ENCODE assay signal across 8 mouse cellular contexts in the genomic region with DNA sequence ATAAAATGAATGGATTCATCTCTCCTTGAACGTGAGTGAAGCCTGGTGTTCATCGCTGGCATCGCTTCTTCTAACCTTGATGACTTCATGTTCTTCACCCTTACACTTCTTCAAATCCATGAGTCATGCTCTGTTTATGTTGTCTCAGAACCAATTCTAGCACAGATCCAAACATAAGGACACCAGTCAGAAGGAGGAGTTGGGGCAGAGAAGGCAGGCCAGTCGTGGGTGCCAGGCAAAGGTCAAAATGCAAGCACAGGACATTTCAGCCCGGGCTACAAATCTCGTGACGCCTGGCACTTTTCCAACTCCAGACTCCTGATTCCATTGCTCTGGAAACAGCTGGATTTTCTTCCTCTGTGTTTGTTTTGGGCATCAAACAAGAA. TPM values are rescaled to one million over a fixed set of nuclear protein-coding genes. Genes with fewer than 3 reads are reported as not detected.
DNase-seq lines count a peak whose midpoint lies in the region; ATAC-seq lines count a peak whose summit lies in the region.

No protein-coding gene starts in this region.

- H3K36me3 ChIP-seq in heart, embryonic 12.5 days, result peaks cover 4% of the 10 kb centered on the region
- H3K36me3 ChIP-seq in kidney, embryonic 15.5 days, result 0 out of 2 replicates have a peak, but pooled peaks cover 4% of the 10 kb centered on the region
- peaks cover 8% of the 10 kb centered on the region for H3K36me3 ChIP-seq in liver, embryonic 12.5 days

- 30% methylated on average over 7 of the region's 7 CpGs for WGBS in heart, embryonic 12.5 days
- 29% methylated on average over 7 of the region's 7 CpGs for WGBS in kidney, embryonic 15.5 days
- 43% methylated on average over 7 of the region's 7 CpGs for WGBS in liver, embryonic 12.5 days (ENCODE audit: insufficient replicate concordance)

- H3K9me3 ChIP-seq in heart, embryonic 12.5 days (replicated peaks), result no peaks in the 10 kb centered on the region
- H3K9me3 ChIP-seq in kidney, embryonic 15.5 days (replicated peaks), result no peaks in the 10 kb centered on the region
- no peaks in the 10 kb centered on the region for H3K9me3 ChIP-seq in liver, embryonic 12.5 days (replicated peaks)

- peak overlapping the region; percentile 73 for H3K27ac ChIP-seq in heart, embryonic 12.5 days (ENCODE audit: poor library complexity, severe bottlenecking)
- H3K27ac ChIP-seq in kidney, embryonic 15.5 days, result peak overlapping the region; percentile 87
- H3K27ac ChIP-seq in liver, embryonic 12.5 days, result peak overlapping the region; percentile 84

- peak overlapping the region; percentile 96 for H3K4me3 ChIP-seq in heart, embryonic 12.5 days
- H3K4me3 ChIP-seq in kidney, embryonic 15.5 days (replicated peaks), result peak overlapping the region; percentile 89
- peak overlapping the region; percentile 80 for H3K4me3 ChIP-seq in liver, embryonic 12.5 days

- H3K27me3 ChIP-seq in heart, embryonic 12.5 days (replicated peaks), result no peaks in the 10 kb centered on the region
- H3K27me3 ChIP-seq in kidney, embryonic 15.5 days, result no peaks in the 10 kb centered on the region
- no peaks in the 10 kb centered on the region for H3K27me3 ChIP-seq in liver, embryonic 12.5 days (replicated peaks)

- peak; percentile 28; the same call in 1 of the 2 replicates for ATAC-seq in erythroid progenitor cell, adult 5-6 weeks (replicated peaks; ENCODE audit: low FRiP score, poor library complexity, severe bottlenecking)
- ATAC-seq in heart, embryonic 12.5 days (ENCODE audit: insufficient number of reproducible peaks, low FRiP score), result peak; percentile 60
- peak; percentile 53 for ATAC-seq in kidney, embryonic 15.5 days (replicated peaks; ENCODE audit: low FRiP score)
- ATAC-seq in liver, embryonic 12.5 days, result peak; percentile 44
- ATAC-seq in monocyte, adult 5-6 weeks (replicated peaks; ENCODE audit: insufficient number of reproducible peaks, low FRiP score, low TSS enrichment, poor library complexity, severe bottlenecking), result peak; percentile 29

- 0 out of 2 replicates have a peak overlapping the region, but pooled peaks have one; percentile 54 for H3K9ac ChIP-seq in heart, embryonic 12.5 days
- 0 out of 2 replicates have a peak overlapping the region, but pooled peaks have one; percentile 76 for H3K9ac ChIP-seq in kidney, embryonic 15.5 days
- H3K9ac ChIP-seq in liver, embryonic 12.5 days, result peak overlapping the region; percentile 88

- peak; percentile 72 for DNase-seq in 416B (ENCODE audit: low read depth)
- peak; percentile 85 for DNase-seq in adrenal gland, postnatal 10 days
- DNase-seq in urinary bladder, adult 2 months (ENCODE audit: low spot score), result peak; percentile 29

- peaks cover 19% of the 10 kb centered on the region for H3K4me1 ChIP-seq in heart, embryonic 12.5 days (replicated peaks)
- H3K4me1 ChIP-seq in kidney, embryonic 15.5 days, result peaks cover 29% of the 10 kb centered on the region
- H3K4me1 ChIP-seq in liver, embryonic 12.5 days, result peaks cover 25% of the 10 kb centered on the region

- peak overlapping the region; percentile 82 for H3K4me2 ChIP-seq in heart, embryonic 12.5 days
- H3K4me2 ChIP-seq in kidney, embryonic 15.5 days, result peak overlapping the region; percentile 87
- H3K4me2 ChIP-seq in liver, embryonic 12.5 days, result peak overlapping the region; percentile 76

RNA-seq across cellular contexts. Expression of gene Gabarapl1, which starts 0.4 kb away (rescaled TPM):
- 100 to 1,000 TPM; 141 to 191 TPM for total RNA-seq in adrenal gland, postnatal 10 days (2021)
- total RNA-seq in erythroid progenitor cell, adult 5-6 weeks (2015; ENCODE audit: low replicate concordance), result 2.1 and 6.5 TPM in 2 replicates
- 9.8 and 17.5 TPM in 2 replicates for total RNA-seq in erythroid progenitor cell, adult 5-6 weeks (2017; ENCODE audit: low replicate concordance)
- 44.3 and 44.4 TPM in 2 replicates for polyA plus RNA-seq in heart, embryonic 12.5 days (2016; fragmentation: Nextera tagmentation; extraction: Ambion mirVana)
- 60.8 and 62.8 TPM in 2 replicates for polyA plus RNA-seq in kidney, embryonic 15.5 days (2015; fragmentation: Nextera tagmentation; extraction: Ambion mirVana)
- 37.8 and 38.0 TPM in 2 replicates for polyA plus RNA-seq in liver, embryonic 12.5 days (2016; fragmentation: Nextera tagmentation; extraction: Ambion mirVana)
- 27.9 to 39.7 TPM (median 35.0 TPM) in 3 replicates for total RNA-seq in monocyte, adult 5-6 weeks (2017)
- polyA plus RNA-seq in urinary bladder, adult 2 months (2012; rRNA removed), result 105 and 120 TPM in 2 replicates

RNA-seq across cellular contexts. Expression of gene Tmem52b, which starts 20.2 kb away (rescaled TPM):
- not detected for total RNA-seq in adrenal gland, postnatal 10 days (2021)
- not detected in 2 replicates for total RNA-seq in erythroid progenitor cell, adult 5-6 weeks (2015; ENCODE audit: low replicate concordance)
- total RNA-seq in erythroid progenitor cell, adult 5-6 weeks (2017; ENCODE audit: low replicate concordance), result not detected in 2 replicates
- polyA plus RNA-seq in heart, embryonic 12.5 days (2016; fragmentation: Nextera tagmentation; extraction: Ambion mirVana), result not detected in 2 replicates
- 44.7 and 45.4 TPM in 2 replicates for polyA plus RNA-seq in kidney, embryonic 15.5 days (2015; fragmentation: Nextera tagmentation; extraction: Ambion mirVana)
- polyA plus RNA-seq in liver, embryonic 12.5 days (2016; fragmentation: Nextera tagmentation; extraction: Ambion mirVana), result not detected in 2 replicates
- 1.9 TPM in 1 of 3 replicates, not detected in the others for total RNA-seq in monocyte, adult 5-6 weeks (2017)
- polyA plus RNA-seq in urinary bladder, adult 2 months (2012; rRNA removed), result not detected in 2 replicates

RNA-seq across cellular contexts. Expression of gene Olr1, which starts 25.6 kb away (rescaled TPM):
- total RNA-seq in adrenal gland, postnatal 10 days (2021), result under 1 TPM in 1 of 2 experiments, not detected in 1; 0.09 TPM
- total RNA-seq in erythroid progenitor cell, adult 5-6 weeks (2015; ENCODE audit: low replicate concordance), result 3.4 and 4.3 TPM in 2 replicates
- total RNA-seq in erythroid progenitor cell, adult 5-6 weeks (2017; ENCODE audit: low replicate concordance), result 2.2 and 5.6 TPM in 2 replicates
- 0.42 and 0.46 TPM in 2 replicates for polyA plus RNA-seq in heart, embryonic 12.5 days (2016; fragmentation: Nextera tagmentation; extraction: Ambion mirVana)
- polyA plus RNA-seq in kidney, embryonic 15.5 days (2015; fragmentation: Nextera tagmentation; extraction: Ambion mirVana), result 0.17 TPM in 1 of 2 replicates, not detected in the other
- 0.74 and 0.83 TPM in 2 replicates for polyA plus RNA-seq in liver, embryonic 12.5 days (2016; fragmentation: Nextera tagmentation; extraction: Ambion mirVana)
- 8.4 to 15.7 TPM (median 11.1 TPM) in 3 replicates for total RNA-seq in monocyte, adult 5-6 weeks (2017)
- 0.12 and 0.14 TPM in 2 replicates for polyA plus RNA-seq in urinary bladder, adult 2 months (2012; rRNA removed)

RNA-seq across cellular contexts. Expression of gene Klre1, which starts 45.2 kb away (rescaled TPM):
- total RNA-seq in adrenal gland, postnatal 10 days (2021), result not detected
- not detected in 2 replicates for total RNA-seq in erythroid progenitor cell, adult 5-6 weeks (2015; ENCODE audit: low replicate concordance)
- total RNA-seq in erythroid progenitor cell, adult 5-6 weeks (2017; ENCODE audit: low replicate concordance), result not detected in 2 replicates
- polyA plus RNA-seq in heart, embryonic 12.5 days (2016; fragmentation: Nextera tagmentation; extraction: Ambion mirVana), result not detected in 2 replicates
- not detected in 2 replicates for polyA plus RNA-seq in kidney, embryonic 15.5 days (2015; fragmentation: Nextera tagmentation; extraction: Ambion mirVana)
- polyA plus RNA-seq in liver, embryonic 12.5 days (2016; fragmentation: Nextera tagmentation; extraction: Ambion mirVana), result not detected in 2 replicates
- total RNA-seq in monocyte, adult 5-6 weeks (2017), result 390 to 1,008 TPM (median 400 TPM) in 3 replicates
- 0.81 and 1.1 TPM in 2 replicates for polyA plus RNA-seq in urinary bladder, adult 2 months (2012; rRNA removed)

RNA-seq across cellular contexts. Expression of gene Klrd1, which starts 59.0 kb away (rescaled TPM):
- 1 to 10 TPM; 1.2 to 1.7 TPM for total RNA-seq in adrenal gland, postnatal 10 days (2021)
- 10.5 and 10.8 TPM in 2 replicates for total RNA-seq in erythroid progenitor cell, adult 5-6 weeks (2015; ENCODE audit: low replicate concordance)
- 2.8 TPM in 1 of 2 replicates, not detected in the other for total RNA-seq in erythroid progenitor cell, adult 5-6 weeks (2017; ENCODE audit: low replicate concordance)
- polyA plus RNA-seq in heart, embryonic 12.5 days (2016; fragmentation: Nextera tagmentation; extraction: Ambion mirVana), result 0.23 TPM in 1 of 2 replicates, not detected in the other
- not detected in 2 replicates for polyA plus RNA-seq in kidney, embryonic 15.5 days (2015; fragmentation: Nextera tagmentation; extraction: Ambion mirVana)
- polyA plus RNA-seq in liver, embryonic 12.5 days (2016; fragmentation: Nextera tagmentation; extraction: Ambion mirVana), result 0.18 and 0.83 TPM in 2 replicates
- total RNA-seq in monocyte, adult 5-6 weeks (2017), result 278 to 891 TPM (median 296 TPM) in 3 replicates
- 3.2 and 4.4 TPM in 2 replicates for polyA plus RNA-seq in urinary bladder, adult 2 months (2012; rRNA removed)

Comparison
In these comparisons a context has a peak if more than half of its experiments do, and no peak if none do; other contexts are left out.
1. Peak in every context shown above with its lines: DNase-seq, ATAC-seq, H3K4me3 ChIP-seq and H3K27ac ChIP-seq.
2. DNase-seq: peak in every context shown above with its lines; median percentile 85 in adrenal gland, postnatal 10 days; 72 in 416B; 29 in urinary bladder, adult 2 months.
3. RNA of gene Tmem52b, which starts 20.2 kb away (polyA plus RNA-seq): 44.7 to 45.4 TPM in kidney, embryonic 15.5 days; not detected in heart, embryonic 12.5 days, not detected in liver, embryonic 12.5 days and not detected in urinary bladder, adult 2 months; every median in the first group is over 10 times any median in the second.